Mouse (Mus musculus) megakaryocyte-erythroid progenitor cell, adult 5 weeks (primary cell): ENCODE measurements around the gene Idh2. TPM values are rescaled to one million over a fixed set of nuclear protein-coding genes. Genes with fewer than 3 reads are reported as not detected.

ENCODE experiments used
- polyA plus RNA-seq: library from polyadenylated mRNA; stranded (reverse); fragments of >175 nt; gene quantifications from 2 replicates; pipeline ENCODE4 v1.2.3, GENCODE M21; 2012

Idh2 gene
- 376 and 386 TPM in 2 replicates for polyA plus RNA-seq

GRCm38 (mm10) chr7:80115224-80115590, at the start of gene Idh2:
Idh2 (minus strand) TSS chr7:80115392.

Other genes starting within 250 kb of the Idh2 start
- 6.3 and 6.4 TPM in 2 replicates for gene Ap3s2, start 194.7 kb downstream of the Idh2 start, polyA plus RNA-seq
- 0.21 TPM in 1 of 2 replicates, not detected in the other for gene Arpin, start 180.0 kb downstream of the Idh2 start, polyA plus RNA-seq
- gene Zfp710, start 90.6 kb downstream of the Idh2 start, polyA plus RNA-seq: 62.6 and 85.4 TPM in 2 replicates
- 9.2 and 9.3 TPM in 2 replicates for gene Sema4b, start 71.4 kb upstream of the Idh2 start, polyA plus RNA-seq
- gene Cib1, start 117.4 kb upstream of the Idh2 start, polyA plus RNA-seq: 37.7 and 43.3 TPM in 2 replicates
- gene Gdpgp1, start 117.5 kb upstream of the Idh2 start, polyA plus RNA-seq: 0.88 and 1.4 TPM in 2 replicates
- gene Ttll13, start 131.0 kb upstream of the Idh2 start, polyA plus RNA-seq: 0.16 and 0.39 TPM in 2 replicates
- gene Ngrn, start 145.8 kb upstream of the Idh2 start, polyA plus RNA-seq: 22.0 and 23.3 TPM in 2 replicates
- 3.7 and 5.2 TPM in 2 replicates for gene Vps33b, start 154.3 kb upstream of the Idh2 start, polyA plus RNA-seq
- 6.2 and 10.5 TPM in 2 replicates for gene Prc1, start 179.1 kb upstream of the Idh2 start, polyA plus RNA-seq
- 7.4 and 8.9 TPM in 2 replicates for gene Rccd1, start 209.1 kb upstream of the Idh2 start, polyA plus RNA-seq
- 36.0 and 51.5 TPM in 2 replicates for gene Unc45a, start 225.6 kb upstream of the Idh2 start, polyA plus RNA-seq
- gene Hddc3, start 227.7 kb upstream of the Idh2 start, polyA plus RNA-seq: 3.2 and 3.8 TPM in 2 replicates